Mouse (Mus musculus): ENCODE measurements around the gene Cdc45.
A peak's percentile ranks its signal among the peaks of the same experiment; 100 is the strongest.
"Not testable (repeated sequence)": the region's sequence is repeated elsewhere in the genome, so short reads cannot be mapped to it uniquely, and the experiment has no call there.

Gene Cdc45

GRCm38 (mm10) chr16:18811468-18812384, at the start of gene Cdc45, which contains the start of gene Ufd1:
Gene Cdc45 (minus strand): TSS chr16:18811987.
Gene Ufd1 (plus strand): TSS chr16:18811779.
- peak; percentile 72 to 92 for DNase-seq (ENCODE audit: low spot score in 2 of 2)

- DNase-seq (ENCODE audit: low spot score in 2 of 2) = no peak
Measured at GRCm38 (mm10) chr16:18860186-18860585, 48.4 kb upstream of the Cdc45 start.

GRCm38 (mm10) chr16:18858551-18858950, 46.8 kb upstream of the Cdc45 start:
- peak in 1 of 2 experiments; percentile 23 for DNase-seq (ENCODE audit: low spot score in 2 of 2)

GRCm38 (mm10) chr16:18849521-18850190, 37.9 kb upstream of the Cdc45 start:
- DNase-seq (ENCODE audit: low spot score in 2 of 2) = not testable (repeated sequence)

GRCm38 (mm10) chr16:18846301-18846820, 34.6 kb upstream of the Cdc45 start:
- DNase-seq (ENCODE audit: low spot score in 2 of 2) = no peak

GRCm38 (mm10) chr16:18838346-18838745, 26.6 kb upstream of the Cdc45 start:
- no peak for DNase-seq (ENCODE audit: low spot score in 2 of 2)

- peak; percentile 86 to 93 for DNase-seq (ENCODE audit: low spot score in 2 of 2)
Measured at GRCm38 (mm10) chr16:18836468-18837208, 24.9 kb upstream of the Cdc45 start, which contains the start of the genes 2510002D24Rik and Gm28539. Gene 2510002D24Rik (plus strand): TSS chr16:18836578. Gene Gm28539 (plus strand): TSS chr16:18836584.

- no peak for DNase-seq (ENCODE audit: low spot score in 2 of 2)
Measured at GRCm38 (mm10) chr16:18836073-18836467, 24.3 kb upstream of the Cdc45 start.

GRCm38 (mm10) chr16:18833486-18833885, 21.7 kb upstream of the Cdc45 start:
- no peak for DNase-seq (ENCODE audit: low spot score in 2 of 2)

GRCm38 (mm10) chr16:18829102-18829501, 17.3 kb upstream of the Cdc45 start:
- no peak for DNase-seq (ENCODE audit: low spot score in 2 of 2)

- DNase-seq (ENCODE audit: low spot score in 2 of 2) = no peak
Measured at GRCm38 (mm10) chr16:18828630-18829029, 16.8 kb upstream of the Cdc45 start.

GRCm38 (mm10) chr16:18822925-18823324, 11.1 kb upstream of the Cdc45 start:
- no peak for DNase-seq (ENCODE audit: low spot score in 2 of 2)

- DNase-seq (ENCODE audit: low spot score in 2 of 2) = no peak
Measured at GRCm38 (mm10) chr16:18822356-18822755, 10.6 kb upstream of the Cdc45 start.

GRCm38 (mm10) chr16:18812385-18812910, 661 bp upstream of the Cdc45 start:
- DNase-seq (ENCODE audit: low spot score in 2 of 2) = peak in 1 of 2 experiments; percentile 75

GRCm38 (mm10) chr16:18811032-18811431, 755 bp downstream of the Cdc45 start:
- DNase-seq (ENCODE audit: low spot score in 2 of 2) = no peak

GRCm38 (mm10) chr16:18809001-18809400, 2.8 kb downstream of the Cdc45 start:
- DNase-seq (ENCODE audit: low spot score in 2 of 2) = no peak

GRCm38 (mm10) chr16:18805746-18806145, 6.0 kb downstream of the Cdc45 start:
- DNase-seq (ENCODE audit: low spot score in 2 of 2) = no peak

- DNase-seq (ENCODE audit: low spot score in 2 of 2) = peak in 1 of 2 experiments; percentile 36
Measured at GRCm38 (mm10) chr16:18798841-18799240, 12.9 kb downstream of the Cdc45 start.

GRCm38 (mm10) chr16:18798151-18798550, 13.6 kb downstream of the Cdc45 start:
- no peak for DNase-seq (ENCODE audit: low spot score in 2 of 2)

- DNase-seq (ENCODE audit: low spot score in 2 of 2) = no peak
Measured at GRCm38 (mm10) chr16:18796645-18797044, 15.1 kb downstream of the Cdc45 start.

- DNase-seq (ENCODE audit: low spot score in 2 of 2) = no peak
Measured at GRCm38 (mm10) chr16:18795223-18795899, 16.4 kb downstream of the Cdc45 start.

All from spleen, postnatal 10 days (tissue).